Mouse (Mus musculus) kidney, adult 10 weeks (tissue): ENCODE measurements around the gene Gm6592. TPM values are rescaled to one million over a fixed set of nuclear protein-coding genes. Genes with fewer than 3 reads are reported as not detected.

Source experiments
- polyA plus RNA-seq: library from polyadenylated mRNA; stranded (reverse); fragments of 350-450 nt; fragmentation: Illumina TruSeq; extraction: RNeasy Lipid Tissue Mini Kit (QIAGEN cat#74804); gene quantifications from one replicate; pipeline ENCODE4 v1.2.3, GENCODE M21; 2014; ENCODE audit warnings: low read depth, low replicate concordance

Gm6592 gene
- polyA plus RNA-seq, result not detected

DNA sequence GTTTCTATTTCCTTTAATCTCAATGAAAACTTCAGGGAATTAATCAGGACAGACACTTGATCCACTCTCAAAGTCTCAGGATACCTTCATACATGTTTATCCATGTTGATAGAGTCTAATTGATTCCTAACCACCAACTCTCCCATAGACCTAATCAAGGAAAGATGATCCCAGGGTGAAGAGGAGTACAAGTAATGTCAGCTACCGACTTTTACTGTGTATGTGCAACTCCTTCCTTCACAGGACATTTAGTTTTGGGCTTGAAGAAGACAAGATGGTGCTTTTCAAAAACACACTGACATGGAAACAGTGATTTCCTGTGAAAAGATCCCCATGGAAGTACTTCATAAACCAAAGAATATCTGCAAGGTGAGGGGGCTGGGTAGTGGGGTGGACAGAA is at the start of gene Gm6592:
TSS of gene Gm6592 (plus strand) at position 301 of the 400 bp plus-strand sequence.

DNA sequence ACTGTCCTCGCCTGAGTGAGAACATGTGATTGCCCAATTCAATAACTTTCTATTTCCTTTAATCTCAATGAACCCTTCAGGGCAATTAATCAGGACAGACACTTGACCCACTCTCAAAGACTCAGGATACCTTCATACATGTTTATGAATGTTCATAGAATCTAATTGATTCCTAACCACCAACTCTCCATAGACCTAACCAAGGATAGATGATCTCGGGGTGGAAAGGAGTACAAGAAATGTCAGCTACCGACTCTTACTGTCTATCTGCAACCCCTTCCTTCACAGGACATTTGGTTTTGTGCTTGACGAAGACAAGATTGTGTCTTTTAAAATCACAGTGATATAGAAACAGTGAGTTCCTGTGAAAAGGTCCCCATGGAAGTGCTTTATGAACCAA is 40.4 kb upstream of the Gm6592 start, which contains the start of gene Ssxb5:
TSS of gene Ssxb5 (plus strand) at position 301 of the 400 bp plus-strand sequence.

DNA sequence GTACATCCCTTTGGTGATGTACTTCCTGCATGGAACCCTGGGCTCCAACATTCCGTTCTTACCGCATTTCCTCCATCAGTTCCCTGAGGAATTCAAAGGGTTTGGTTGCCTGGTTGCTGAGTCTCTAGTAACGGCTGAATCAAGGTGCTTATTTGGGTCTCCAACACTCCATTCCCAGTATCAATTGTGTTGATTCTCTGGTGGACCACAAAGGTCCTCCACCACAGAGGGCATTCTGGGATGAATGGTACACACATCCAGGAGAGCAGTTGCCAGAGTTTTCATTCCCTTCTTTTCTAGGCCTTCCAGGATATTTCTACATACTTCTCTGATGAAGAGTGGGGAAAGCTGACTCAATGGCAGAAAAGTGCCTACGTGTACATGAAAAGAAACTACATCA is 30.2 kb downstream of the Gm6592 start, which contains the start of gene Gm5751:
TSS of gene Gm5751 (plus strand) at position 301 of the 400 bp plus-strand sequence.

DNA sequence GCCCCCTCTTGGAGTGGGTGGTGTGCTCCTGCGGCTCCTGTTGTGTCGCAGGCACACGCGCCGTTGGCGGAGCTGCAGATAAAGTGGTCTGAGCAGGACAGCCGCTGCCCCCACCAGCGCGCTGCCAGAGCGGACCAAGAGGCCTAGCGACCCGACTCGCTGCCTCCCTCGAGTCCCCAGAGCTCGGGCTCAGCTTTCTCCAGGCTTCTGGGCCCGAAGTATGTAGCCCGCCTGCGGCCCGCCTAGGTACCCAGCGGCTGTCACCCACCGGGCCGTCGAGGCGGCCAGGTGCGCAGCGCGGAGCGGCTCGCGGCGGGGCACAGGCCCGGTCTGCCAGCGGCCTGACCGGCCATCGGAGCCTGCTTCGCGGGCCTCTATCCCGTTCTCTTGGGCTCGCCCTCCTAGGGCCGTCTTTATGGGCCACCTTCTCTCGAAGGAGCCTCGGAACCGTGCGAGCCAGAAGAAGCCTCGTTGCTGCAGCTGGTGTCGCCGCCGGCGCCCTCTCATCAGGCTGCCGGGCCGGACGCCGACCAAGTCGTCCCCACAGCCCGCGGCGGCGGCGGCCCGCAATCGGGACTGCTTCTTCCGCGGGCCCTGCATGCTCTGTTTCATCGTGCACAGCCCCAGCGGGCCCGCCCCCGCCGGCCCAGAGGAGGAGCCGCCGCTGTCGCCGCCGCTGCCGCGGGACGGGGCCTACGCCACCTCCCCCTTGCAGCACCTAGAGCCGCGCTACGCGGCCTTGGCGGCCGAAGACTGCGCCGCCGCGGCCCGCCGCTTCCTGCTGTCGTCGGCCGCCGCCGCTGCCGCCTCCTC is 48.8 kb downstream of the Gm6592 start, which contains the start of gene B630019K06Rik:
TSS of gene B630019K06Rik (plus strand) at position 40 of the 813 bp plus-strand sequence.

Other genes with a start within 250 kb of the Gm6592 start
- not detected for gene Ssxb8, start 153.2 kb upstream of the Gm6592 start, polyA plus RNA-seq
- not detected for gene Ssx9, start 95.6 kb upstream of the Gm6592 start, polyA plus RNA-seq
- not detected for gene Ssxb5, start 40.3 kb upstream of the Gm6592 start, polyA plus RNA-seq
- gene Gm5751, start 30.3 kb downstream of the Gm6592 start, polyA plus RNA-seq, result not detected
- 4.7 TPM for gene B630019K06Rik, start 48.4 kb downstream of the Gm6592 start, polyA plus RNA-seq
- not detected for gene Fthl17b, start 119.0 kb downstream of the Gm6592 start, polyA plus RNA-seq
- not detected for gene Fthl17c, start 132.6 kb downstream of the Gm6592 start, polyA plus RNA-seq
- not detected for gene Fthl17d, start 142.8 kb downstream of the Gm6592 start, polyA plus RNA-seq
- gene Fthl17e, start 189.5 kb downstream of the Gm6592 start, polyA plus RNA-seq, result not detected
- gene Fthl17f, start 219.0 kb downstream of the Gm6592 start, polyA plus RNA-seq, result not detected